Mouse (Mus musculus) urinary bladder, postnatal 4 days (tissue): ENCODE measurements around the gene Dync1li2.

Experiments used
- DNase-seq, 2 experiments: peaks; one replicate each; pipeline ENCODE4 v3.0.0; 2021 to 2022; ENCODE audit warnings: low spot score in 2 of 2

Dync1li2 gene

DNA sequence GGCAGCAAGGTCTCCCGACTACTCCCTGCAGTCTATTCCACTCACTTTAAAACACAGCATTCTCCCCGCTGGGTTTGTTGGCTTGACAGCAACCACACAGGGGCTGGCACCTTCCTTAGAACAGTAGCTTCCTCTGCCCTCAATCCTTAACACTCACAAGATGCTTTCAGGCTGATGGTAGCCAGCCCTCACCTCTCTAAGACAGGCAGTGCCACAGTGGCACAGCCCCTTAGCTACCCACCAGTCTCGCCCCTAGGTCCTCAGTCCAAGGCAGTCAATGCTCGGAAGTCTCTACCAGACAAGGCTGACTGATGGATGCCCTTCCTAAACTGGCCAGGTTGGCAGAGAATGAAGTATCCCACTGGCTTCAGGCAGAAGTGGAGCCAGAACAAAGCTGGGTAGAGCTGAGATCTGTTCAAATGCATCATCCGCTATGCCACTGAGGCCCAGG, 61.9 kb downstream of the Dync1li2 start:
- DNase-seq: no peak

GRCm38 (mm10) chr8:104380269-104380668, 62.6 kb downstream of the Dync1li2 start:
- no peak for DNase-seq

- no peak for DNase-seq
Measured at GRCm38 (mm10) chr8:104379301-104379836, 63.5 kb downstream of the Dync1li2 start.

DNA sequence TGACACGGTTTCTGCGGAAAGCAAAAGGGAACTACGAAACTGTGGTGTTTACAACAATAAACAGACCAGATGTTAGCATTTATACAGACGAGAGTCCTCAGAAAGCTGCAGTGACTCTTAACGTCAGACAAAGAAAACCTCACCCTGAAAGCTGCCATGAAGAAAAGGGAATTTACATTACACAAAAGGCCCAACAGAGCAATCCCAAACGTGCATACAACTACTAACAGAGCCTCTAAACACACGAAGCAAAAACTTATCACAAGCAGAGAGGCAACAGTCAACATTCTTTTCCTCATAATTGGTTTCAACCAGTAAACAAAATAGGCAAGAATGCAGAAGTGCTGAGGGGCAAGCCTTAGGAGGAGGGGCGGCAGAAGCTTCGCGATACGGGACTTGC, 66.2 kb downstream of the Dync1li2 start:
- DNase-seq: no peak

DNA sequence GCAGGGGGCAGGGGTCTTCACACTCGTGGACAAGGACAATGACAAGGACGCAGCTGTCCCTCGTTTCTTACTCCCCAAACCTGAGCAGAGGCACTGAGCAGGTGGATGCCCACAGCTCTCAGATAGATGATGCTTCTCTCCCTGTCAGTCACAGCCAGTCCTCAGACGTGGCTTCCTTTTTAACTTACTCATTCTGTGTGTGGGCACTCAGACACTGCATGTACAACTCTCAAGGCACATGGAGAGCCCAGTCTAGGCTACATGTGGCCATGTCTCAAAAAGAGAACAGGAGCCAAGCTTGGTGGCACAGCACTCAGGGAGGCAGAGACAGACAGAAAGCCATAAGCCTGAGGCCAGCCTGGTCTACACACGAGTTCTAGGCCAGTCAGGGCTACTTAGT, 66.9 kb downstream of the Dync1li2 start:
- no peak for DNase-seq

DNA sequence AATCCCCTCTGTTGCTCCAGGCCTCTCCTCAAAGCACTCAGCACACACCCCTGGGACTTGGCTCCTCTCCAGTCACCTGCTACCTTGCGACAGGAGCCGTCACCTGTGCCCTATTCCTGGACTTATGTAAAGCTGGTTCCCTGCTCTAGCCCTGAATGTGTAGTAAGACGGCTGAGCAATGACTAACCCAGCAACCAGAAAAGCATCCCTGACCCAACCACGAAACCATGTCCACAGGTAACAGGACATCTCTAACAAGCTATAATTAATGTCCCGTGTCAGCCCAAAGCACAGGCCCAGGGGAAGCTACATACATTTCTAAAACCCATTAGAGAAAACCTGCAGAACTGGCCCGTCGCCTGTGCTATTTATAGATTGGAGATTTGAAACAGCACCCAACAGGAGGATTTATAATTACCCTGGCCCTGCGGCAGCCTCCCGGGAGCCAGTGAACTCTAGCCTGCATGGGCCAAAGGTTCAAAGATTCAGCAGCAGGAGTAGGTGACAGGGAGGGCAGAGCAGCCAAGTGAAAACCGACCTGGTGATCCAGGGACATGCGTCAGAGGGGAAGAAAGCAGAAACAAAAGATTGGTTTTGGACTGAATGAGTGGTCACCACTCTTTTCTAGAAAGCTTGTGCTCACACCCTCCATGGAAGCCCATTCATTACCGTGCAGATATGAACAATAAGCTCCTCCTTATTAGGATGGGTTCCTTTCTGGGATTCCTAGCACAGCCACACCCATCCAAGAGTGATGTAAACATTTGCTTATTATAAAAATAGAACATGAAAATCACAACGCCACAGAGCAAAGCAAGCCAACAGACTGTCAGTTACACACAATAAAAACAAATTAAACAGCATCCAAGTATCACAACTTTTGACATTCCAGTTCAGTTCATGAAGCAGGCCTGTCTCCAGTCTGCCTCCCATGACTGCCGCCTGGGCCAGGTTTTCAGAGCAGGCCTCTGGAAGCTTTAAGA, 67.7 kb downstream of the Dync1li2 start:
- peak in 1 of 2 experiments; percentile 37 for DNase-seq

GRCm38 (mm10) chr8:104374269-104374668, 68.6 kb downstream of the Dync1li2 start:
- DNase-seq: no peak

DNA sequence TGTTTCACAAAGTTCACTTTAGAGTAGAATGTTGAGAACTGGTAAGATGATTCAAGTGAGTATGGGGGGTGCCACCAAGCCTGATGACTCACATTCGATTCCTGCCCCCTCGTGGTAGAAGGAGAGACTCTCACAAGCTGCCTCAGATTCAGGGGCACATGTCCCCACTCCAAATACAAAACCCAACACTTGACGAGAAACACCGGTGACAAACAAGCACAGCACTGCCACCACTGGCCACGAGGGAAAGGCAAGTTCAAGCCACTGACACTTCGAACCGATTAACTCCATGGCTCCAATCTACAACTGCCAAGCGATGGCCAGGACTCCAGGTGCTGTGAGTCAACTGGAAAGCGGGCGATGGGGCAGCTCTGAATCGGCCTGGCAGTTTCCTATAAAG, 69.1 kb downstream of the Dync1li2 start:
- no peak for DNase-seq

GRCm38 (mm10) chr8:104371121-104371520, 71.7 kb downstream of the Dync1li2 start:
- no peak for DNase-seq

DNA sequence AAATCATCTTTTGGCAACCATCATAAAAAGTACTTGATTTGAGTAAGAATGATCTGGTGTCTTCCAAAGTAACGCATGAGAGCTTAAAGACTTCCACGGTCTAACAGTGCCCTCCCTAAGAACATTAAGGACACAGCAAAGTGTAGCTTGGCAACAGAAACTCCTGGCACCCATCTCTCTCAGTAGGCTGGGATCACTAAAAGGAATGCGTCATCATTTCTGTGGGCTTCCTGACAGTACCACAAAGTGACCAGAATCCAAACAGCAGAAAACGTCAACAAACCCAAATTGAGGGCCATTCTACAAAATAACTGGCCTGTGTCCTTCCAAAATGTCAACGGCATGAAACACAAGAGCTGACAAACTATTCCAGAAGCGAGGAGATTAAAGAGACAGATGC, 72.8 kb downstream of the Dync1li2 start:
- DNase-seq: no peak

- no peak for DNase-seq
Measured at GRCm38 (mm10) chr8:104369591-104369990, 73.3 kb downstream of the Dync1li2 start.
